Mouse (Mus musculus): ENCODE results near the gene Ccser1.

Gene Ccser1

GRCm38 (mm10) chr6:61382991-61383390, 202.9 kb downstream of the Ccser1 start:
- H3K27me3 ChIP-seq (ENCODE audit: control insufficient read depth, insufficient read depth, low read length, poor library complexity, severe bottlenecking), result no peaks in the 10 kb centered on the region
- DNase-seq (ENCODE audit: low read depth, low spot score), result no peak

GRCm38 (mm10) chr6:61387046-61387445, 206.9 kb downstream of the Ccser1 start:
- no peaks in the 10 kb centered on the region for H3K27me3 ChIP-seq (ENCODE audit: control insufficient read depth, insufficient read depth, low read length, poor library complexity, severe bottlenecking)
- H3K36me3 ChIP-seq (ENCODE audit: control insufficient read depth, insufficient read depth, low read length, poor library complexity, severe bottlenecking), result no peaks in the 10 kb centered on the region
- no peak for DNase-seq (ENCODE audit: low read depth, low spot score)

More at GRCm38 (mm10) chr6:61382991-61383390, 202.9 kb downstream of the Ccser1 start:
- H3K36me3 ChIP-seq (ENCODE audit: control insufficient read depth, insufficient read depth, low read length, poor library complexity, severe bottlenecking), result no peaks in the 10 kb centered on the region

- H3K27me3 ChIP-seq (ENCODE audit: control insufficient read depth, insufficient read depth, low read length, poor library complexity, severe bottlenecking), result no peaks in the 10 kb centered on the region
- DNase-seq (ENCODE audit: low read depth, low spot score), result no peak
- H3K36me3 ChIP-seq (ENCODE audit: control insufficient read depth, insufficient read depth, low read length, poor library complexity, severe bottlenecking), result no peaks in the 10 kb centered on the region
Observed at GRCm38 (mm10) chr6:61427490-61427889, 247.4 kb downstream of the Ccser1 start.

- no peak for DNase-seq (ENCODE audit: low read depth, low spot score)
- H3K27me3 ChIP-seq (ENCODE audit: control insufficient read depth, insufficient read depth, low read length, poor library complexity, severe bottlenecking), result no peaks in the 10 kb centered on the region
Observed at GRCm38 (mm10) chr6:61430881-61431725, 251.0 kb downstream of the Ccser1 start.

GRCm38 (mm10) chr6:61431726-61431984, 251.5 kb downstream of the Ccser1 start:
- Histone ChIP-seq H3K36me3 (ENCODE audit: control insufficient read depth, insufficient read depth, low read length, poor library complexity, severe bottlenecking) (no peaks in the 10 kb centered on the region), H3K27me3 (ENCODE audit: control insufficient read depth, insufficient read depth, low read length, poor library complexity, severe bottlenecking) (no peaks in the 10 kb centered on the region)
- DNase-seq (ENCODE audit: low read depth, low spot score), result no peak

More at GRCm38 (mm10) chr6:61430881-61431725, 251.0 kb downstream of the Ccser1 start:
- H3K36me3 ChIP-seq (ENCODE audit: control insufficient read depth, insufficient read depth, low read length, poor library complexity, severe bottlenecking), result no peaks in the 10 kb centered on the region

- DNase-seq (ENCODE audit: low read depth, low spot score), result no peak
- Histone ChIP-seq H3K36me3 (ENCODE audit: control insufficient read depth, insufficient read depth, low read length, poor library complexity, severe bottlenecking) (no peaks in the 10 kb centered on the region), H3K27me3 (ENCODE audit: control insufficient read depth, insufficient read depth, low read length, poor library complexity, severe bottlenecking) (no peaks in the 10 kb centered on the region)
Observed at GRCm38 (mm10) chr6:61432167-61432566, 252.0 kb downstream of the Ccser1 start.

GRCm38 (mm10) chr6:61432703-61433102, 252.6 kb downstream of the Ccser1 start:
- H3K27me3 ChIP-seq (ENCODE audit: control insufficient read depth, insufficient read depth, low read length, poor library complexity, severe bottlenecking), result no peaks in the 10 kb centered on the region

GRCm38 (mm10) chr6:61438165-61438564, 258.0 kb downstream of the Ccser1 start:
- no peaks in the 10 kb centered on the region for H3K36me3 ChIP-seq (ENCODE audit: control insufficient read depth, insufficient read depth, low read length, poor library complexity, severe bottlenecking)
- DNase-seq (ENCODE audit: low read depth, low spot score), result no peak
- H3K27me3 ChIP-seq (ENCODE audit: control insufficient read depth, insufficient read depth, low read length, poor library complexity, severe bottlenecking), result no peaks in the 10 kb centered on the region

More at GRCm38 (mm10) chr6:61432703-61433102, 252.6 kb downstream of the Ccser1 start:
- no peak for DNase-seq (ENCODE audit: low read depth, low spot score)
- no peaks in the 10 kb centered on the region for H3K36me3 ChIP-seq (ENCODE audit: control insufficient read depth, insufficient read depth, low read length, poor library complexity, severe bottlenecking)

- no peaks in the 10 kb centered on the region for H3K36me3 ChIP-seq (ENCODE audit: control insufficient read depth, insufficient read depth, low read length, poor library complexity, severe bottlenecking)
- H3K27me3 ChIP-seq (ENCODE audit: control insufficient read depth, insufficient read depth, low read length, poor library complexity, severe bottlenecking), result no peaks in the 10 kb centered on the region
- no peak for DNase-seq (ENCODE audit: low read depth, low spot score)
Observed at GRCm38 (mm10) chr6:61471371-61472152, 291.4 kb downstream of the Ccser1 start.

- Histone ChIP-seq H3K36me3 (ENCODE audit: control insufficient read depth, insufficient read depth, low read length, poor library complexity, severe bottlenecking) (no peaks in the 10 kb centered on the region), H3K27me3 (ENCODE audit: control insufficient read depth, insufficient read depth, low read length, poor library complexity, severe bottlenecking) (no peaks in the 10 kb centered on the region)
- DNase-seq (ENCODE audit: low read depth, low spot score), result no peak
Observed at GRCm38 (mm10) chr6:61485336-61485735, 305.2 kb downstream of the Ccser1 start.

- Histone ChIP-seq H3K36me3 (ENCODE audit: control insufficient read depth, insufficient read depth, low read length, poor library complexity, severe bottlenecking) (no peaks in the 10 kb centered on the region), H3K27me3 (ENCODE audit: control insufficient read depth, insufficient read depth, low read length, poor library complexity, severe bottlenecking) (no peaks in the 10 kb centered on the region)
- DNase-seq (ENCODE audit: low read depth, low spot score), result no peak
Observed at GRCm38 (mm10) chr6:61491979-61492821, 312.1 kb downstream of the Ccser1 start.

GRCm38 (mm10) chr6:61493386-61493785, 313.3 kb downstream of the Ccser1 start:
- no peaks in the 10 kb centered on the region for H3K27me3 ChIP-seq (ENCODE audit: control insufficient read depth, insufficient read depth, low read length, poor library complexity, severe bottlenecking)
- H3K36me3 ChIP-seq (ENCODE audit: control insufficient read depth, insufficient read depth, low read length, poor library complexity, severe bottlenecking), result no peaks in the 10 kb centered on the region
- DNase-seq (ENCODE audit: low read depth, low spot score), result no peak

GRCm38 (mm10) chr6:61515310-61515709, 335.2 kb downstream of the Ccser1 start:
- DNase-seq (ENCODE audit: low read depth, low spot score), result no peak
- Histone ChIP-seq H3K36me3 (ENCODE audit: control insufficient read depth, insufficient read depth, low read length, poor library complexity, severe bottlenecking) (no peaks in the 10 kb centered on the region), H3K27me3 (ENCODE audit: control insufficient read depth, insufficient read depth, low read length, poor library complexity, severe bottlenecking) (no peaks in the 10 kb centered on the region)

GRCm38 (mm10) chr6:61521587-61521986, 341.5 kb downstream of the Ccser1 start:
- no peaks in the 10 kb centered on the region for H3K36me3 ChIP-seq (ENCODE audit: control insufficient read depth, insufficient read depth, low read length, poor library complexity, severe bottlenecking)
- no peak for DNase-seq (ENCODE audit: low read depth, low spot score)
- H3K27me3 ChIP-seq (ENCODE audit: control insufficient read depth, insufficient read depth, low read length, poor library complexity, severe bottlenecking), result no peaks in the 10 kb centered on the region; the same call in 1 of the 2 replicates
